Mouse (Mus musculus) thymus, postnatal 10 days (tissue): ENCODE data around the gene Ndufa11.

Source experiments
- DNase-seq, 2 experiments: peaks; one replicate each; pipeline ENCODE4 v3.0.0; 2021; ENCODE audit warnings: low spot score in 2 of 2

The Ndufa11 gene

DNA sequence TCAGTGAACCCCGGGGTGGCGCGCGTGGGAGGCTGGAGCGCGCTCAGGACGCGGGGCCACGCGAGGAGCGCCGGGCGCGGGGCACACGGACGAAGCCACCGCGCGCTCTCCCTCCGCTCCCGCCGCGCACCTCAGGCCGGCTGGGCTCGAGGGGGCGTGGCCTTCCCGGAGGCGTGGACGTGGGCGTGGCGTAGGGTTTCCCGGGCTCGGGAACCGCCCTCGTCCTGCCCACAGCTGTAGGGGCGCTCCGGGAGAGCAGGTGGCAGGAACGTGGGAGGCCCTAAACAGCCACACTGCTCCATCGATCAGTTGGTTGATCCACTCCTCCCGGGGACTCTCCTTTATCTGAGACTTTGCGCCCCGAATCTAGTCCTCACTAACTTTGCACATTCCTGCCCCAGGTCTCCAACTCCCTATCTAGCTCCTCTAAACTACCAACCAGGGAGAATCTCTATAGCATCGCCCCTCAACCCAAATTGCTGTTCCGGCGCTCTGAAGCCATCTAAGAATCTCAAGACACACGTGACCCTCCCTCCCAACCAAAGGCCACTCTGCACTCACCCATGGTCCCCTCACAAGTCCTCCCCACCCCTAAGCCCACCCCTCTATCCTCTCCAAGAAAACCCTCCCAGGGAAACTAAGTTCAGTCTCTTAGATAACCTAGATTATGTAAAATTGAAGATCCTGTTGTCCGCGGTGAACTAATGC lies 40.0 kb downstream of the Ndufa11 start, which contains the start of gene Nrtn:
Gene Nrtn, minus strand, starts transcription at position 115 of the 708 bp plus-strand sequence.
- peak; percentile 72 to 80 for DNase-seq

DNA sequence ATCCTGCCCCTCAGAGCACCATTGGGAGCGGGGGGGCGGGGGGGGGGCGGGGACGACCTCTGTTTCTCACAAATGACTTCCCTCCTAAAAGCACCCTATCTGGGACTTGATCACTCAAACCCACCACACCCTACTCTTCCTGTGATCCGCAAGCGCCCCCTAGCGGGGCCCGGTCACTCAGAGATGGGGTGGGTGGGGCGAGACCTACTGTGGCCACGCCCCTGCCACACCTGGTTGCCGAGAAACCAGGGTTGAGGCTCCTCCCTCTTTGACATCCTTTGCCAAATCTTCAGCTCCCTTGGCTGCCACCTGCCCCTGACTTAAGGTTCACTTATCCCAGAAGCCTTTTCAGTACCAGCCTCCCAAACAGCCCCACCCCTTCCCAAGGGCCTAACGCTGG lies 40.6 kb downstream of the Ndufa11 start:
- DNase-seq: peak; percentile 82 to 92

- no peak for DNase-seq
Measured at GRCm38 (mm10) chr17:56759261-56759660, 41.7 kb downstream of the Ndufa11 start.

DNA sequence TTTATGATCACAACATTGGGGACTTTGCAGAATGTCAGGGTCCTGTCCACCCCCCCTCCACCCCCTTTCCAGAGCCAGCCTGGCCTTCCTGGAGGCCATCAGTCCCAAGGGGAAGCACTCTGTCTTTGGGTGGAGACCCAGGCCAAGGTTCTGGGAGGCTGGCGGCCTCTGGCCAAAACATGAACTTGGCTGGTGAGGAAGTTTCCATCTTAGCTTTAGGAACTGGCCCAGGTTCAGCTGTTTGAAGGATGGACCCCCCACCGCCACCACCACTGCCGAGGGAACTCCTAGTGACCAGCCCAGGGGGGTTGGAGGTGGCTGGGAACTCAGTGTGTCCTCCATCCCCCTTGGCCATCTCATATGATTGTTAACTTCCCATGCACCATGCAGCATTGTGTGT lies 43.5 kb downstream of the Ndufa11 start:
- DNase-seq: no peak

GRCm38 (mm10) chr17:56761991-56762410 lies 44.4 kb downstream of the Ndufa11 start:
- peak; percentile 89 to 96 for DNase-seq

DNA sequence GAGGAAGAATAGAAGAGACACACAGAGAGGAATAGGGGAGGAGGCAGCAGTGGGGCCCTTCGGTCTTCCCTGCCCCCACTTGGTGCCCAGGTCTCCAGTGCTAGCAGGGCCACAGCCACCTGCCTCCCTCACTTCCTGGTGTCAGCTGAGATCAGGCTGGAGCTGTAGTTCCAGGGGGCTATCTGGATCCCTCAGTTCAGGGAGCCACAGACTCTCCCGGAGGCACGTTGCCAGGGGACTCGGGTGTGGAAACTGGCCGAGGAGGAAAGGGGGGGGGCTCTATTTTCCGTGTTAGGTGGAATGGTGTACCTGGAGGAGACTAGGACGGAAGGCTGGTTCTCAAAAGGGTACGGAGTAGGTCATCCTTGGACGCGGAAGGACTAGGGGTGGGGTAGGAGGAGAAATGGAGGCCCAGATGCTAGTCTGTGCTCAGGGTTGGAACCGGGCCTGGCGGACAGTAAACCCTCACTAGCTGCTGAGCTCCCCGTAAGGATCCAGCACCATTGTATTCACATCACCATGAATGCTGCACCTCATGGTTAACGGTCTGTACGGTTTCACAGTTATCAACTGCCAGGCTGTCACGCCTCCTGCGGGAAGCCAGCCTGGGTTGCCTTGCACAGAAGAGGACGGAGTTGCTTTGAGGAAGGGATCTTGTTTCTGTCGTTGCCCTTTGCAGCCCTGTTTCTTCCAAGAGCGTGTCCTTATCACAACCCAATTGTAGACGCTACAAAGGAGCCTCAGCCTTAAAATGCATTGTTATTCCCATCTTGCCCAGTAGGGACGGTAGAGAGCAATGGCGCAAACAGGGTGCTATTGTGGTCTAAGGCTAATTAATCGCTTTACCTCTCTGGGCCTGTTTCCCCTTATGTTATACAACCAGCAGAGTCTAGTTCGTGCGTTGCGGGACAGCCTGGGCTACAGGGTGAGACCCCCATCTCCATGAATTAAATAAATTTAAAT lies 45.5 kb downstream of the Ndufa11 start:
- DNase-seq: peak; percentile 49 to 67

GRCm38 (mm10) chr17:56763741-56764250 lies 46.2 kb downstream of the Ndufa11 start:
- no peak for DNase-seq

DNA sequence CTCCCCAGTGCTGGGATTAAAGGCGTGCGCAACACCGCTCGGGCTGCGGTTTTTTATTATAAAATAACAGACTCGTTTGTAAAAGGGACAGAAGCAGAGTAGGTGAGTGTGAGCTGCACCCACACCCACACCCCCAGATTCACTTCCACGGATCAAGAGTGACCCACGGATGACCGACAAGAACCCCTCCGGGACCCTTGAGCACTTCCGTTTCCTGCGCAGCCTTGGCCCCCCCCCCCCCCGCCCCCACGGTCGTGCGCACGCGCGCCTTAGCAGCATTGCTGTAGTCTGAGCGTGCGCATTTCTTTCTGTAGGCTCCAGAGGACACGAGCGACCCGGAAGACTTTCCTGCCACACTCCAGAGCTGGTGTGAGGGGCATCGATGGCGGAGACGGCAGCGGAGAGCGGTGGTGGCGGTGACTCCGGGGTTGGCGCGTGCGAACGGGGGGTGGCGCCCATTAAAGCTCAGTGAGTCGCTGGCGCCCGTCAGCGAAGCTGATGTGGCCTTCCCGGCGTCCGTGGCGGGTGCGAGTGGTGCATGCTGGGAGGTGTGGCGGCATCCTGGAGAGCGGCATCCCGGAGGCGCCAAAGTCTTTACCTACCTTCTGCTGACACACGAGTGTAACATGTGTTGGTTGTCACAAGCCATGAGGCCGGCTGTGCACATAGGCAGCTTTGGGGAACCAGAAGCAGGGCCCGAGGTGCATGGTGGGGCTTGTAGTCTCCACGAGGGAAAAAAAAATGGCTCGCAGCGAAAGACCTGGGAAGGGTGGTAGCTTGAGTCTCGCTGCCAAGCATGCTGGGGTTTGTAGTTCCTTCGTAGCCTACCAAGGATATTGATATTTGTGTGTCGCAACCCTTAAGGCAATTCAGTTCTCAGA lies 47.1 kb downstream of the Ndufa11 start, which contains the start of gene Dus3l:
Gene Dus3l, plus strand, starts transcription at position 284 of the 881 bp plus-strand sequence.
- peak; percentile 82 to 87 for DNase-seq

- peak; percentile 29 to 44 for DNase-seq
Measured at GRCm38 (mm10) chr17:56765431-56765830, 47.9 kb downstream of the Ndufa11 start.

GRCm38 (mm10) chr17:56766631-56767405 lies 49.3 kb downstream of the Ndufa11 start:
- no peak for DNase-seq

GRCm38 (mm10) chr17:56767531-56768135 lies 50.1 kb downstream of the Ndufa11 start:
- DNase-seq: no peak

DNA sequence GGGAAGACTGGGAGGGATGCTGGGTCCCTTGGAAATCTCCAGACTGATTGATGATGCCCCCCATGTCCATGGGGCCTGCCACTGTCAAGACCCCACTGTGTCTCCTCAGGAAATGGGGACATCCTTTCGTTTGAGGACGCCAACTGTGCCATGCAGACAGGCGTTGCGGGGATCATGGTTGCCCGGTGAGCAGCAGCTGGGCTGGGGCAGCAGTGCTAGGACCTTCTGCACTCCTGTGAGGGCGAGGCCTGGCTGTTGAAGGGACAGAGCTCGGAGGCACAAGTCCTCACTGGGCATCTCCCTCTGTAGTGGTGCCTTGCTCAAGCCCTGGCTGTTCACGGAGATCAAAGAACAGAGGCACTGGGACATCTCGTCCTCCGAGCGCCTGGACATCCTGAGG lies 51.4 kb downstream of the Ndufa11 start:
- DNase-seq: no peak

DNA sequence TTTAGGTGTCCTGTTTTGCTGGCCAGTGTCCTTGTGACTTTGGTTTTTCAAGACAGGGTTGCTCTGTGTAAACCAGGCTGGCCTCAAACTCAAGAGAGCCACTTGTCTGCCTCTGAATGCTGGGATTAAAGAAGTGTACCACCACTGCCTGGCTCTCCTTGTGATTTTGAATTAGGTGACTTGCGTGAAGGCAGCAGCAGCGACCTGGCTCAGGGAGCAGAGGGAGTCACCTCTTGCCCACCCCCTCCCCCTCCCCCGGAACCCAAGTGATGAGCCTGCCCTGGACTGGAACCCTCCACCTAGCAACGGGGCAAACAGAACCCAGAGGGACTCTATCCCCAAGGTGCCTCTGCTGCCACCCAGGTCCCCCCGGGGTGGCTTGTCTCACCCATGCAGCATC lies 52.4 kb downstream of the Ndufa11 start, which contains the start of gene Prr22:
Gene Prr22, plus strand, starts transcription at position 301 of the 400 bp plus-strand sequence.
- no peak for DNase-seq
